Mouse (Mus musculus): Measurements from ENCODE around the gene Pdcl2.

Gene Pdcl2

GRCm38 (mm10) chr5:76302009-76302408, 28.9 kb downstream of the Pdcl2 start:
- no peak for DNase-seq

- DNase-seq, result no peak
These were observed 41.7 kb downstream of the Pdcl2 start for GRCm38 (mm10) chr5:76289234-76289691.

GRCm38 (mm10) chr5:76288256-76288655, 42.7 kb downstream of the Pdcl2 start:
- DNase-seq, result no peak

- DNase-seq, result no peak
These were observed 43.9 kb downstream of the Pdcl2 start for GRCm38 (mm10) chr5:76287062-76287461.

GRCm38 (mm10) chr5:76285699-76286098, 45.3 kb downstream of the Pdcl2 start:
- no peak for DNase-seq

- no peak for DNase-seq
These were observed 47.1 kb downstream of the Pdcl2 start for GRCm38 (mm10) chr5:76283890-76284289.

- no peak for DNase-seq
These were observed 56.0 kb downstream of the Pdcl2 start for GRCm38 (mm10) chr5:76274977-76275376.
